Mouse (Mus musculus) lung, embryonic 16.5 days (tissue): ENCODE measurements at regions not wholly inside any gene's neighbourhood (a gene's known extent, or its start where the extent isn't known, plus 50 kb on each side); places are given as distances from the start of the nearest gene placed in this dataset.

Experiments used
- ATAC-seq: fragments of 200-750 bp; cut with Nextera tagmentation; 2 replicates; pipeline ENCODE4 v1.8.0; 2017; ENCODE audit warnings: low read depth, mild to moderate bottlenecking, moderate library complexity
- H3K27ac ChIP-seq: fragments of 300-500 bp; sonication (generic); 2 replicates; pipeline ENCODE4 v1.5.1; 2014; ENCODE audit warnings: mild to moderate bottlenecking, control low read depth, low read length
- H3K27me3 ChIP-seq: fragments of 300-500 bp; sonication (generic); 2 replicates; pipeline ENCODE4 v1.6.1; 2014; ENCODE audit warnings: low read depth, low read length, mixed read lengths; ENCODE audit not compliant: control insufficient read depth, insufficient read depth
- H3K36me3 ChIP-seq: fragments of 300-500 bp; sonication (generic); 2 replicates; pipeline ENCODE4 v1.6.1; 2014; ENCODE audit warnings: low read length; ENCODE audit not compliant: control insufficient read depth, insufficient read depth
- H3K4me1 ChIP-seq: fragments of 300-500 bp; sonication (generic); replicated peaks from 2 replicates; pipeline ENCODE4 v1.6.1; 2014; ENCODE audit warnings: low read length, mixed read lengths; ENCODE audit not compliant: control insufficient read depth, insufficient read depth
- H3K4me2 ChIP-seq: fragments of 300-500 bp; sonication (generic); 2 replicates; pipeline ENCODE4 v1.6.1; 2014; ENCODE audit warnings: low read depth, low read length, control low read depth
- H3K4me3 ChIP-seq: fragments of 300-500 bp; sonication (generic); 2 replicates; pipeline ENCODE4 v1.5.1; 2014; ENCODE audit warnings: mild to moderate bottlenecking, low read length, control low read depth
- H3K9ac ChIP-seq: fragments of 300-500 bp; sonication (generic); 2 replicates; pipeline ENCODE4 v1.6.1; 2014; ENCODE audit warnings: low read length, control low read depth
- H3K9me3 ChIP-seq: fragments of 300-500 bp; sonication (generic); 2 replicates; pipeline ENCODE4 v1.6.1; 2016; ENCODE audit warnings: low read length; ENCODE audit not compliant: control insufficient read depth
- WGBS: fragments of 180-500 bp; shearing (Covaris S2); extraction: QIAGEN DNeasy Blood & Tissue Kit; methylation state at CpG from one replicate; pipeline ENCODE4 v1.1.7; 2014; 5-methylcytosine and 5-hydroxymethylcytosine counted together

DNA sequence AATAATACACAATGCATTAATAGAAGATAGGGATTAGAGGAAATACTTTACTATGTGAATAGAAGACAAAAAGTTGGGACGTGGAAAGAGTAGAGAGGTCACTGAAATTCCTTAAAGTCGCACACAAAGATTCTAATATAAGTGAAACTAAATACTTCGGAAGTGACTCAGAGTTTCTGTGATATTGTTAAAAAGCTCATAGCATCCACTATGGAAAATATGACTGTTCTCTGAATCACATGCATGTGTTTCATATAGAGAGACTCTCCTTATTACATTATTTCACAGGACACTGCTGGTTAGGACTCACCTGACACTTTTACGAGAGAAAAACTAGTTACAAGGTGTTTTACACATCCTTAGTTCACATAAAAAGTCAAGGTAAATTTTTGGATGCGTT lies 446.1 kb upstream of the Adamts5 start:
- H3K27me3 ChIP-seq = no peaks in the 10 kb centered on the region
- H3K27ac ChIP-seq = no peak overlapping the region
- H3K9me3 ChIP-seq = no peaks in the 10 kb centered on the region
- H3K36me3 ChIP-seq = no peaks in the 10 kb centered on the region
- 80% methylated on average over 5 of the region's 5 CpGs for WGBS
- H3K4me3 ChIP-seq = no peak overlapping the region
- H3K9ac ChIP-seq = no peak overlapping the region
- no peaks in the 10 kb centered on the region for H3K4me1 ChIP-seq
- no peak for ATAC-seq
- no peak overlapping the region for H3K4me2 ChIP-seq

DNA sequence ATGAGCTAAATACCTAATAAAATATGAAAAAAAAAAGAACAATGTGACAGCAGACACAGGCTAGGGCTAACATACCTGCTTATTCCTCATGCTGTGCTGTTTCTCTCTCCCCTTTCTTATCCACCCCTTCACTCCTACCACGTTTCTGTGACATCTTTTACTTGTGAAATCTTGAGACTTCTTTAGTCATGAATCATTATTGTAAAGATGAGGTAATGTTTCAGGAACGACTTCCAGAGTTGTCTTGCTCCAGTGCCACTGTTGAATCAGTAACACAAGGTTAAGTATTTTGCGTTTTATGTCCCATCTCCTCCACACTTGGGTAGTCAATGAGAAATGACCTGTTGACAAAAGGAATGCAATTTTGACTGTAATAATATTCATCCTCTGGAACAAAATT lies 445.3 kb upstream of the Adamts5 start:
- Histone ChIP-seq H3K9ac (no peak overlapping the region), H3K36me3 (no peaks in the 10 kb centered on the region), H3K4me2 (no peak overlapping the region), H3K27ac (no peak overlapping the region), H3K9me3 (no peaks in the 10 kb centered on the region), H3K4me3 (no peak overlapping the region), H3K27me3 (no peaks in the 10 kb centered on the region), H3K4me1 (no peaks in the 10 kb centered on the region)
- ATAC-seq = no peak
- WGBS = 34% methylated on average over 3 of the region's 3 CpGs

DNA sequence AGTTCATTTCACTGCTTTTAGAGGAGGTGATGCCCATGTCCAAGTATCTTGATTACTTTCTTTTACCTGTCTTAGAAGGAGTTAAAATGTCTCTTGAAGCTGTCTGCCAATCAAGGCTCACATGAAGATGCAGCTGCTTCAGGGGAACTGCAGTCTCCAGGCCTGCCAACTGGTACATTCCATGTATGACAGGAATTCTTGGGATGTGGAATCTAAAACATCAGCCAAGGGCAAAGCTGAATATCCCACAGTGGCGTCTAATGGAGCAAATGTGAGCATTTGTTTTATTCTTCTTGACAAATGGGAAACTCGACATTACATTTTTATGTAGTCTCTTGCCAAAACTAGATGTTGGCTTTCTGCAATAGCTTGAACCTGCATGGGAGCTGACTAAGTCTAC lies 438.7 kb upstream of the Adamts5 start:
- 62% methylated on average over 2 of the region's 2 CpGs for WGBS
- Histone ChIP-seq H3K4me2 (no peak overlapping the region), H3K36me3 (no peaks in the 10 kb centered on the region), H3K4me1 (no peaks in the 10 kb centered on the region), H3K9ac (no peak overlapping the region), H3K27ac (no peak overlapping the region), H3K9me3 (no peaks in the 10 kb centered on the region), H3K4me3 (no peak overlapping the region), H3K27me3 (no peaks in the 10 kb centered on the region)
- ATAC-seq = no peak

DNA sequence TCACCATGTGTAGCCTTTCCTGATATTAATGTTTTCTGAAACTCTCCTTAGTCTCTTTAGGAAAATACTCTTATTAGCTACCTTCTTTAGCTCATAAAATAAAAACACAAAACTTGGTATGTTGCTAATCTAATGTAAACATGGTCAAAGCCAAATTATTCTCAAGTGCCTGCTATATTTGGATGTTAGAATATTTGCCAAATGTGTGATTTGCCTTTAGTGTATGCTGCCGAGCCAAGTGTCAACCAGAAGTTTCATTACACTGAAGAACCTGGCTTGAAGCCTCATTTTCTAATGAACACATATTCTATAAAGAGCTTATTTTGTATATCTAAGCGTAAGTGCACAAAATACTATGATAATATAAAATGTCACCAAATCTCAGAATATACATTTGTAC lies 423.8 kb upstream of the Adamts5 start:
- H3K27me3 ChIP-seq = no peaks in the 10 kb centered on the region

DNA sequence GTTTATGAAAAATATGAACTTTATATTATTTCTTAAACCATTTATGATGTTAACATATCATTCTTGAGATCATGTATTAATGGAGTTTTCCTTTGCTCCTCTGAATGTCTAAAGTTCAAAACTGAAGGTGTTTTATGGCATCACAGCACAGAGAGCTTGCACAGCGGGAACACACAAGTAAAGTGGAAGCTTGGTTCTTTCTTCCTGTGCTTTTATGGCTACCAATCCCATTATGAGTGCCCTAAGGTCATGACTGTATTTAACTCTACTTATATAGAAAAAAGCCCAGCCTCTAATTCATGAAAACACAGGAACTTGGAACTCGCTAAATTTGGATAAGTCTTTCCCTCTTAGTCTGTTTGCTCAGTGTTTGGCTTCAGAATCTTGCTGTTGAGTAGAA lies 417.3 kb upstream of the Adamts5 start:
- H3K27me3 ChIP-seq = no peaks in the 10 kb centered on the region
- no peak overlapping the region for H3K27ac ChIP-seq
- no peaks in the 10 kb centered on the region for H3K36me3 ChIP-seq
- no peaks in the 10 kb centered on the region for H3K9me3 ChIP-seq
- ATAC-seq = no peak
- H3K4me3 ChIP-seq = no peak overlapping the region
- H3K9ac ChIP-seq = no peak overlapping the region
- H3K4me2 ChIP-seq = no peak overlapping the region
- 51% methylated on average over 2 of the region's 2 CpGs for WGBS
- H3K4me1 ChIP-seq = no peaks in the 10 kb centered on the region

More for the DNA sequence above, 423.8 kb upstream of the Adamts5 start:
- H3K4me1 ChIP-seq = no peaks in the 10 kb centered on the region
- H3K27ac ChIP-seq = no peak overlapping the region
- H3K4me3 ChIP-seq = no peak overlapping the region
- H3K4me2 ChIP-seq = no peak overlapping the region
- no peaks in the 10 kb centered on the region for H3K36me3 ChIP-seq
- no peak for ATAC-seq
- 38% methylated on average over 2 of the region's 2 CpGs for WGBS
- H3K9ac ChIP-seq = no peak overlapping the region
- no peaks in the 10 kb centered on the region for H3K9me3 ChIP-seq

DNA sequence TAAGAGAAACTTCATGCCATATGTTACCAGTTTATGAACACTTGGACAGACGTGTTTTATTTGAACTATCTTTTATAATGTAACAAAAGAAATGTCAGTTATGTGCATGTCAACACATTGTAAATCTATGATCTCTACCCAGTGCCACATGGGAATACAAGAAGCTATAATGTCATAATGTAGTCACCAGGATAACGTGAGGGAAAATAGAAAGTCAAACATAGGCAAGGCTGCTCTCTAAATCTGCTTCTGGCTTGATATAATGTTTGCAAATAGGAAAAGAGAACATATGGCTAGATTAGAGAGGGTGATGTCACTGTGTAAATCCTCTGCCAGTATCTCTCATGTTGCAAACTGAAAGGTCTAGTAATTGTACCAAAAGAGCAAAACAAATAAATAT lies 408.1 kb upstream of the Adamts5 start:
- Histone ChIP-seq H3K36me3 (no peaks in the 10 kb centered on the region), H3K9ac (no peak overlapping the region), H3K4me1 (no peaks in the 10 kb centered on the region), H3K4me3 (no peak overlapping the region), H3K9me3 (no peaks in the 10 kb centered on the region), H3K27me3 (no peaks in the 10 kb centered on the region), H3K4me2 (no peak overlapping the region), H3K27ac (no peak overlapping the region)
- peak; percentile 81 for ATAC-seq
- WGBS = 29% methylated on average over 2 of the region's 2 CpGs

DNA sequence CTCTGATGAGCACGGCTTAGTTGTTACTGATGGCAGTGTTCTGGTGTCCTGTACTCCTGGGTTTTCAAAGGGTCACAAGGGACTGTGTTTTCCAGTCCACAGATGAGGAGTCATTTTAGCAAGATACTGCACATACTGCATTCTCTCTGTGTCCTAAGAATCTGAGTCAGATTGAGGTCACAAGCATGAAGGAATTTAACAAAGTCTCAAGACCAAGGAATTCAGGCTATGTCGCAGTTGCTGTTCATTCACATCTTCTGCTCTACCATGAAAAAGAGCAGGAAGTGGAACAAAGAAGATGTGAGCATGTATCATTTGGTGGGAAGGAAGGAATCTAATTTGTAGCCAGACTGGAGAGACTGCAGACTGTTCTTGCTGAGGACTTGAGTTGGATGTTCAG lies 402.2 kb upstream of the Adamts5 start:
- no peaks in the 10 kb centered on the region for H3K9me3 ChIP-seq
- 80% methylated on average over 2 of the region's 2 CpGs for WGBS
- H3K27me3 ChIP-seq = no peaks in the 10 kb centered on the region
- H3K9ac ChIP-seq = no peak overlapping the region
- H3K4me3 ChIP-seq = no peak overlapping the region
- no peaks in the 10 kb centered on the region for H3K36me3 ChIP-seq
- no peaks in the 10 kb centered on the region for H3K4me1 ChIP-seq
- no peak overlapping the region for H3K4me2 ChIP-seq
- ATAC-seq = no peak
- no peak overlapping the region for H3K27ac ChIP-seq

DNA sequence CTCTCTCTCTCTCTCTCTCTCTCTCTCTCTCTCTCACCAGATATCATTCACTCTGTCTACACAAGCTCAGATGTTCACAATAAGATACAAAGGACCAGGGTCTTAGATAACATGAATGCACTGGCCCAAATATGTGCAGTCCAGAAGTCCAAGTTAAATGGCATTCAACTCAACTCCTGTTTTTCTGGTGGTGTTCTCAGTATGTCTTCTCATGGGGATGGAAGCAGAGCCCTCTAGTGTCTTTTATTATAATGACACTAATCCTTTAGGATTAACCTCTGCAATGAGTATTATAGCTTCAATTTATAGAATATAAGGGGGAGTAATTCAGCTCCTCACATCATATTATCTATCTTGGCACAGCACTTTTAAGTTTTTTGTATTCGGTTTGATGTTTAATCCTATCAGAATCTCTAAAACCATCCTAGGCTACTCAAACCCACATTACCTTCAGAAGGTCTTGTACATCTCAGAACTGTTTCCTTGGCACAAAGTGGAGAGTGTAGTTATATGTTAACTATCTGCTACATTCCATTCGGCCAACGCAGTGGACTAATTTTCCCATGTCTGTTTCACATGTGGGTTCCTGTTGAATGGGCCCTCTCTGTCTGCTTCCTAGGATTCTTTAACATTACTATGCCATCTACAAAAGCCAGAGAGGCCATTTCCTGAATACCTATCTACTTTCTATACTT lies 401.0 kb upstream of the Adamts5 start:
- no peaks in the 10 kb centered on the region for H3K9me3 ChIP-seq
- H3K4me2 ChIP-seq = no peak overlapping the region
- peak; percentile 20; the same call in 1 of the 2 replicates for ATAC-seq
- H3K9ac ChIP-seq = no peak overlapping the region
- H3K4me3 ChIP-seq = no peak overlapping the region
- H3K27ac ChIP-seq = no peak overlapping the region
- no peaks in the 10 kb centered on the region for H3K27me3 ChIP-seq
- no peaks in the 10 kb centered on the region for H3K36me3 ChIP-seq
- no peaks in the 10 kb centered on the region for H3K4me1 ChIP-seq
- WGBS = 46% methylated on average over 3 of the region's 3 CpGs

DNA sequence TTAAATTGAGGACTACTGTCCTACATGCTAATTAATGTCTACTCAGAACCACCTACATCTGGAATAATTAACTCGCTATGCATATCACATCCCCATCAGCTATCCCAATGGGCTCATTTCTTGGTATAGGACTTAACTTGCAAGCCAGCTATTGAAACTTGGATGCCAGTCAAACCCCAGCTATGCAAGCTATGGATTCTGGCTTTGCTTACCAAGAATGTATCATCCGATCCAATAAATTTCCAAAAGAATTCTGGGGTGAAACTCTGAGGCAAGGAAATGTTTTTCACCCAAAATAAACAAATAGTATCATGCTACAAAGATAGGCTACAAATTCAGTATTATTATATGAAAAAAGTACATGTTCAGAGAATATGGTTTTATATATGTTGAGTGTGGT lies 392.8 kb upstream of the Adamts5 start:
- Histone ChIP-seq H3K9me3 (no peaks in the 10 kb centered on the region), H3K9ac (no peak overlapping the region), H3K27ac (no peak overlapping the region), H3K4me2 (no peak overlapping the region), H3K36me3 (no peaks in the 10 kb centered on the region), H3K27me3 (no peaks in the 10 kb centered on the region), H3K4me1 (no peaks in the 10 kb centered on the region), H3K4me3 (no peak overlapping the region)
- 85% methylated on average over 2 of the region's 2 CpGs for whole genome bisulfite sequencing
- ATAC-seq = no peak

DNA sequence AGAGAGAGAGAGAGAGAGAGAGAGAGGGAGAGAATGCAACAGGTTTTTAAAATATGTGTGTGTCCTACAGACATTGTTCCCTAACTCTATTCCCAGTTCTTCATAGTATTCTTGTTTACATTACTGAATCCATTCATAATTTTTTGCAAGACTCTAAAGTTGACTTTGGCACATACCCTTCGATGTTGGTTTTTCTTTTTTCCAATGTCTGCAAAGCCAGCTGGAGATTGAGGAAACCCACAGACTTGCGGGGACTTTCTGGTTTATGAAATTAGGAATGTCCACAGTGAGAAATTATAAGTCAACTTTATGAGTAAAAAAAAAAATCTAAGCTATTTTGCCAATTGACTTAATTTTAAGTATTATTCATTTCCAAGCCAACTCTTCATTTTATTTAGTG lies 379.7 kb upstream of the Adamts5 start:
- 70% methylated on average over 2 of the region's 2 CpGs for WGBS

More for the DNA sequence above, 379.7 kb upstream of the Adamts5 start:
- no peak overlapping the region for H3K4me3 ChIP-seq
- no peaks in the 10 kb centered on the region for H3K4me1 ChIP-seq
- no peaks in the 10 kb centered on the region for H3K27me3 ChIP-seq
- no peak for ATAC-seq
- H3K4me2 ChIP-seq = no peak overlapping the region
- no peaks in the 10 kb centered on the region for H3K36me3 ChIP-seq
- no peak overlapping the region for H3K9ac ChIP-seq
- no peaks in the 10 kb centered on the region for H3K9me3 ChIP-seq
- no peak overlapping the region for H3K27ac ChIP-seq
